Mouse (Mus musculus): Measurements from ENCODE around the gene Inpp5d. TPM values are rescaled to one million over a fixed set of nuclear protein-coding genes. Genes with fewer than 3 reads are reported as not detected.

Gene Inpp5d
- polyA plus RNA-seq, 1 experiment, result 8.5 TPM

Other genes starting within 250 kb of the Inpp5d start
- 0.21 and 0.27 TPM in 2 replicates for gene Kcnj13, start 225.6 kb upstream of the Inpp5d start, polyA plus RNA-seq (2012; rRNA removed)
- not detected in 2 replicates for gene Snorc, start 150.0 kb upstream of the Inpp5d start, polyA plus RNA-seq (2012; rRNA removed)
- 0.93 and 1.5 TPM in 2 replicates for gene Neu2, start 110.4 kb upstream of the Inpp5d start, polyA plus RNA-seq (2012; rRNA removed)
- gene Ngef, start 46.4 kb upstream of the Inpp5d start, polyA plus RNA-seq (2012; rRNA removed), result 5.6 and 6.3 TPM in 2 replicates
- gene Atg16l1, start 135.6 kb downstream of the Inpp5d start, polyA plus RNA-seq (2012; rRNA removed), result 32.5 and 36.1 TPM in 2 replicates
- 0.39 and 0.96 TPM in 2 replicates for gene Sag, start 183.4 kb downstream of the Inpp5d start, polyA plus RNA-seq (2012; rRNA removed)
- gene Dgkd, start 233.0 kb downstream of the Inpp5d start, polyA plus RNA-seq (2012; rRNA removed), result 22.2 and 22.5 TPM in 2 replicates